Mouse (Mus musculus) forebrain, embryonic 16.5 days (tissue): Measurements from ENCODE around the gene Ciapin1. TPM values are rescaled to one million over a fixed set of nuclear protein-coding genes. Genes with fewer than 3 reads are reported as not detected.
A peak's percentile ranks its signal among the peaks of the same experiment; 100 is the strongest.
"Not testable (repeated sequence)": the region's sequence is repeated elsewhere in the genome, so short reads cannot be mapped to it uniquely, and the experiment has no call there.

Experiments
- ATAC-seq: fragments of 200-750 bp; cut with Nextera tagmentation; 2 replicates; pipeline ENCODE4 v1.8.0; 2017; ENCODE audit warnings: mild to moderate bottlenecking, moderate library complexity
- H3K27ac ChIP-seq: fragments of 300-500 bp; sonication (generic); 2 replicates; pipeline ENCODE4 v1.5.1; 2014; ENCODE audit warnings: low read length, control low read depth
- H3K27me3 ChIP-seq: fragments of 300-500 bp; sonication (generic); replicated peaks from 2 replicates; pipeline ENCODE4 v1.6.1; 2014; ENCODE audit warnings: low read length; ENCODE audit not compliant: control insufficient read depth, insufficient read depth
- H3K36me3 ChIP-seq: fragments of 300-500 bp; sonication (generic); 2 replicates; pipeline ENCODE4 v1.6.1; 2014; ENCODE audit not compliant: control insufficient read depth, insufficient read depth
- H3K4me1 ChIP-seq: fragments of 300-500 bp; sonication (generic); replicated peaks from 2 replicates; pipeline ENCODE4 v1.6.1; 2014; ENCODE audit warnings: low read length; ENCODE audit not compliant: control insufficient read depth, insufficient read depth
- H3K4me2 ChIP-seq: fragments of 300-500 bp; sonication (generic); 2 replicates; pipeline ENCODE4 v1.6.1; 2014; ENCODE audit warnings: mild to moderate bottlenecking, low read length, control low read depth
- H3K4me3 ChIP-seq: fragments of 300-500 bp; sonication (generic); replicated peaks from 2 replicates; pipeline ENCODE4 v1.5.1; 2014; ENCODE audit warnings: mild to moderate bottlenecking, low read length, control low read depth
- H3K9ac ChIP-seq: fragments of 300-500 bp; sonication (generic); replicated peaks from 2 replicates; pipeline ENCODE4 v1.6.1; 2014; ENCODE audit warnings: low read depth, low read length, control low read depth
- H3K9me3 ChIP-seq: fragments of 300-500 bp; sonication (generic); 2 replicates; pipeline ENCODE4 v1.6.1; 2016; ENCODE audit warnings: low read length; ENCODE audit not compliant: control insufficient read depth
- WGBS: fragments of 180-500 bp; shearing (Covaris S2); extraction: QIAGEN DNeasy Blood & Tissue Kit; methylation state at CpG from one replicate; pipeline ENCODE4 v1.1.7; 2014; 5-methylcytosine and 5-hydroxymethylcytosine counted together
- polyA plus RNA-seq: library from polyadenylated mRNA; unstranded; fragments of >200 nt; fragmentation: Nextera tagmentation; extraction: Ambion mirVana; gene quantifications from 2 replicates; pipeline ENCODE4 v1.2.1, GENCODE M21; 2015

Ciapin1 gene
- polyA plus RNA-seq, 1 experiment from 2014 or later = 148 TPM

GRCm38 (mm10) chr8:94861352-94861910 is 23.3 kb upstream of the Ciapin1 start:
- Histone ChIP-seq H3K4me3 (no peak overlapping the region), H3K4me1 (peaks cover 14% of the 10 kb centered on the region), H3K9ac (no peak overlapping the region), H3K9me3 (no peaks in the 10 kb centered on the region), H3K4me2 (no peak overlapping the region), H3K27me3 (no peaks in the 10 kb centered on the region), H3K27ac (no peak overlapping the region), H3K36me3 (peaks cover 19% of the 10 kb centered on the region)
- 79% methylated on average over 8 of the region's 8 CpGs for WGBS
- no peak for ATAC-seq

GRCm38 (mm10) chr8:94857346-94858173 is 19.4 kb upstream of the Ciapin1 start, which contains the start of gene Polr2c:
TSS of gene Polr2c (plus strand) at chr8:94857450.
- peak; percentile 86 for ATAC-seq
- under 1% methylated on average over 65 of the region's 68 CpGs for WGBS
- H3K27ac ChIP-seq = peak within 1 kb of the TSS; percentile 72
- peak within 1 kb of the TSS; percentile 90 for H3K4me2 ChIP-seq
- peak within 1 kb of the TSS; percentile 94 for H3K4me3 ChIP-seq
- peak within 1 kb of the TSS; percentile 93 for H3K9ac ChIP-seq
- H3K9me3 ChIP-seq = no peaks in the 10 kb centered on the region
- H3K36me3 ChIP-seq = peaks cover 12% of the 10 kb centered on the region
- peaks cover 14% of the 10 kb centered on the region for H3K4me1 ChIP-seq
- H3K27me3 ChIP-seq = no peaks in the 10 kb centered on the region

GRCm38 (mm10) chr8:94857011-94857345 is 18.8 kb upstream of the Ciapin1 start:
- H3K4me3 ChIP-seq = peak overlapping the region; percentile 94
- no peaks in the 10 kb centered on the region for H3K9me3 ChIP-seq
- H3K36me3 ChIP-seq = peaks cover 14% of the 10 kb centered on the region
- no peak overlapping the region for H3K9ac ChIP-seq
- no peak overlapping the region for H3K27ac ChIP-seq
- H3K4me2 ChIP-seq = no peak overlapping the region; the same call in 1 of the 2 replicates
- no peak for ATAC-seq
- H3K4me1 ChIP-seq = peaks cover 14% of the 10 kb centered on the region
- no peaks in the 10 kb centered on the region for H3K27me3 ChIP-seq
- WGBS = 31% methylated on average over 5 of the region's 5 CpGs

- not testable (repeated sequence) for ATAC-seq, H3K4me2 ChIP-seq, H3K9ac ChIP-seq, H3K9me3 ChIP-seq, H3K27ac ChIP-seq, H3K4me3 ChIP-seq, H3K27me3 ChIP-seq
- H3K4me1 ChIP-seq = peaks cover 14% of the 10 kb centered on the region
- peaks cover 23% of the 10 kb centered on the region for H3K36me3 ChIP-seq
- WGBS = 87% methylated on average over 11 of the region's 11 CpGs
Measured at GRCm38 (mm10) chr8:94854761-94855160, 16.6 kb upstream of the Ciapin1 start.

- H3K9me3 ChIP-seq = no peaks in the 10 kb centered on the region
- H3K27me3 ChIP-seq = no peaks in the 10 kb centered on the region
- WGBS = 93% methylated on average over 5 of the region's 5 CpGs
- H3K36me3 ChIP-seq = peaks cover 22% of the 10 kb centered on the region
- no peak overlapping the region for H3K4me2 ChIP-seq
- H3K4me1 ChIP-seq = no peaks in the 10 kb centered on the region
- no peak for ATAC-seq
- H3K9ac ChIP-seq = no peak overlapping the region
- no peak overlapping the region for H3K4me3 ChIP-seq
- H3K27ac ChIP-seq = no peak overlapping the region
Measured at GRCm38 (mm10) chr8:94850049-94850448, 11.9 kb upstream of the Ciapin1 start.

- Histone ChIP-seq H3K9me3 (no peaks in the 10 kb centered on the region), H3K4me1 (peaks cover 16% of the 10 kb centered on the region), H3K4me2 (no peak overlapping the region), H3K9ac (no peak overlapping the region), H3K36me3 (no peaks in the 10 kb centered on the region), H3K4me3 (no peak overlapping the region), H3K27me3 (no peaks in the 10 kb centered on the region), H3K27ac (no peak overlapping the region)
- 60% methylated on average over 2 of the region's 2 CpGs for WGBS
- ATAC-seq = no peak
Measured at GRCm38 (mm10) chr8:94841183-94841582, 3.0 kb upstream of the Ciapin1 start.

- WGBS = under 1% methylated on average over 24 of the region's 24 CpGs
- H3K36me3 ChIP-seq = no peaks in the 10 kb centered on the region
- peak; percentile 49 for ATAC-seq
- peak overlapping the region; percentile 93 for H3K27ac ChIP-seq
- peak overlapping the region; percentile 97 for H3K9ac ChIP-seq
- H3K4me3 ChIP-seq = peak overlapping the region; percentile 87
- H3K27me3 ChIP-seq = no peaks in the 10 kb centered on the region
- peaks cover 16% of the 10 kb centered on the region for H3K4me1 ChIP-seq
- no peaks in the 10 kb centered on the region for H3K9me3 ChIP-seq
- H3K4me2 ChIP-seq = peak overlapping the region; percentile 59
Measured at GRCm38 (mm10) chr8:94838600-94838999, 442 bp upstream of the Ciapin1 start.

- Histone ChIP-seq H3K27me3 (no peaks in the 10 kb centered on the region), H3K9ac (no peak overlapping the region), H3K4me3 (no peak overlapping the region), H3K4me1 (peaks cover 22% of the 10 kb centered on the region), H3K36me3 (peaks cover 3% of the 10 kb centered on the region), H3K9me3 (no peaks in the 10 kb centered on the region), H3K4me2 (peak overlapping the region; percentile 86), H3K27ac (no peak overlapping the region)
- WGBS = 81% methylated on average over 11 of the region's 11 CpGs
- ATAC-seq = no peak
Measured at GRCm38 (mm10) chr8:94836456-94837240, 1.5 kb downstream of the Ciapin1 start.

GRCm38 (mm10) chr8:94835751-94836150 is 2.4 kb downstream of the Ciapin1 start:
- not testable (repeated sequence) for H3K4me2 ChIP-seq, ATAC-seq, H3K27me3 ChIP-seq, H3K27ac ChIP-seq, H3K4me3 ChIP-seq, H3K36me3 ChIP-seq, H3K9me3 ChIP-seq, H3K9ac ChIP-seq
- H3K4me1 ChIP-seq = peaks cover 22% of the 10 kb centered on the region
- WGBS = 97% methylated on average over 13 of the region's 13 CpGs
